Mouse (Mus musculus): ENCODE data around the gene Brinp2. TPM values are rescaled to one million over a fixed set of nuclear protein-coding genes. Genes with fewer than 3 reads are reported as not detected.

Gene Brinp2
- total RNA-seq (2017) = not detected in 2 replicates

DNA sequence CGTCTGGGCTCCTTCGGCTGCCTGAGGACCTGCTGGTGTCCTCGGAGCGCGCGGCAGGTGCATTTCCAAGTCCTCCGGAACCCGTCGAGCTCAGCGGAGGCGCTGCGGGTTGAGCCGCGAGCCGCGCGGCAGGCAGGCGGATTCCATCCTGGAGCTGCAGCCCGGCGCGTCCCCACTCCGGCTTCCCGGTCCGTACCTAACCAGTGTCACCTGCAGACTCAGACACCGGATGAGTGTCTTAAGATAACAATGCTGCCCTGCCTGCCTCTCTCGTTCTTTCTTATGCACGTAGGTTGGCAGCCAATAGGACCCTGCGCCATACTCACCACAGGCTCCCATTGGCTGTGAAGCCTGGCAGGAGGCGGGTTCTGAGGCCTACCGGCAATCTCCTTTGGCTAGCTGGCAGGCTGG, at the start of gene Brinp2:
Gene Brinp2 (minus strand): TSS at position 276 of the 411 bp plus-strand sequence.
- ATAC-seq (replicated peaks; ENCODE audit: low read depth, poor library complexity, severe bottlenecking) = peak; percentile 89

DNA sequence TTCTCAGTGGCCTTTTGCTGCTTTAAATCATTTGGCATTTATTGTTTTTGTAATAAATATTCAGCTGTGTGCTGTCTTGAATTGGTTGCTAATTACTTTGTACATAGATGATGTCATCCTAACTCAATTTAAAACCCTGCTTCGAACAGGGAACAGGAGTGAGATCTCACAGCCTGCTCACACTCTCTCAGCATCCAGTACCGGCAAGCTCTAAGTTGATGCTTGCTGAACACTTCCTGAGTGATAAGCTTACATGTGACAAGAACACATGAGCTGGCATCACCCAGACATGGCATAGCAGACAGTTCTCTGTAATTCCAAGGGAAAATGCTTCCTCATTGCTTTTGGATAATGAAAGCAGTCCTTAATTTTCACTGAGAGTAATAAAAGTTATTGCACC, 44.8 kb upstream of the Brinp2 start:
- ATAC-seq (replicated peaks; ENCODE audit: low read depth, poor library complexity, severe bottlenecking) = no peak

DNA sequence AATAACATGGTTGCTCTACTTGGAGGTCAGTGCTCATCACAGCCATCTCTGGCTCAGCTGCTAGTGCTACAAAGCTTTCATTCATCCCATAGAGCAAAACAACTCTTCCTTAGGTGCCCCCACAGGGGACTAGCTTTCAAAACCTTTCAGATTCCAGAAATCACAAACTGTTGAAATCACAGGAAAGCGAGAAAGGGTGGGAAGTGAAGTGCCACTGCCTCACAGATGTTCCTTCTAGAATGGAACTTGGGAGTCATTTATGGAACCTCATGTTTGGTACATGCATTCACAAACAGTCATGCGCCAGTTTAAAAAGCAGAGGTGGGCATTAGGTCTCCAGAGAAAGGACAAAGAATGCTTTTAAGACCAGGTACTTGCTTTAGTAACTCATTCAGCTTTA, 40.9 kb upstream of the Brinp2 start:
- ATAC-seq (replicated peaks; ENCODE audit: low read depth, poor library complexity, severe bottlenecking) = no peak

DNA sequence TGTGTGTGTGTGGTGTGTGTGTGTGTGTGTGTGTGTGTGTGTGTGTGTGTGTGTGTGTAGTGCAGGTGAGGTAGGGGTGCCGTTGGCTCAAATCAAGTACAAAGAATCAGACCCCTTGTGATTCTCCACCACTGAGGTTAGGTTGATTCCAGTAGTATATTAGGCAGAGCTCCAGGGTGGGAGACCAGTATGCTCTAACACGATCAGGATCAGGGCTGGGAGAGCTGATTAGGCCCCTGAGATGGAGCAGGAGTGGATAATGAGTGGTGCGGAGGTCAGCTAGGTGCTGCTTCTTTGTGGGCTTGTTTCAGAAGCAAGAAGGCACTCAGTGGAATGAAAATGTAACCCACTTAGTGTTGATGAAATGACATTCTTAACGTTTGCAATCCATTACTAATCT, 34.6 kb upstream of the Brinp2 start:
- no peak for ATAC-seq (replicated peaks; ENCODE audit: low read depth, poor library complexity, severe bottlenecking)

DNA sequence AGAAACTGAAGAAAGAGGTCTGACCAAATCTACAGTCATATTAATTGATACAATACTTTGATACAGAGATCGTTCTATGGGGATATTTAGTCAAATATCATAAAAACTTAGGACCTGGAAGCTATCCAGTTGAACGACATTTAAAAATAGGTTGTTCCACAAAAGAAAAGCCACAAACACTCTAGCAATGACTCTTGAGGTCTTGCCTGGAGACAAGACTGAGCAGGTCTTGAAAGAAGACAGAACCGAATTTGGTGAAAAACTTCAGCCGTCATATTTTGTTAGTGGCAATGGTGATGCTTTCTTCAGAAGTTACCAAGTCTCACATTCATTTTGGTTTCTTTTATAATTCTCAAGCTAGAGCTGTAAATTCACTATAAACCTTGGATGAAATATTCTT, 32.9 kb upstream of the Brinp2 start:
- ATAC-seq (replicated peaks; ENCODE audit: low read depth, poor library complexity, severe bottlenecking) = no peak

DNA sequence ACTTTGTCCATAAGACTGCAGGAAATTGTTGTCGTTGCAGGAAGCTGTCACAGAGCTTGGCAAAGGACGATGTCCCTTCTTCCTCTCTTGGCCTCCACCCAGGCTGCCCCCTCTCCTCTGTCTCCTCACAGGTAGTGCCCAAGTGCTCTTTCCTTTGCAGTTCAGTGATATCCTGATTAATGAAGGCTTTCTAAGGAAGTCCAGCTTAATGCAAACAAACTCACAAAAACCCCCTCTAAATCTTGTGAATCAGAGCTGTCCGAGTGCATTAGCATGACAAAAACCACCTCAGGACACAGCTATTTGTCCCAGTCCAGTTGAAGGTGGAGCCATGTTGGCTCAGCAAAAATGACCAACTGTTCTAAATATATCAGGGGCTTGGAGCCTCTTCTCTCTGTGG, 30.7 kb upstream of the Brinp2 start:
- ATAC-seq (replicated peaks; ENCODE audit: low read depth, poor library complexity, severe bottlenecking) = no peak

DNA sequence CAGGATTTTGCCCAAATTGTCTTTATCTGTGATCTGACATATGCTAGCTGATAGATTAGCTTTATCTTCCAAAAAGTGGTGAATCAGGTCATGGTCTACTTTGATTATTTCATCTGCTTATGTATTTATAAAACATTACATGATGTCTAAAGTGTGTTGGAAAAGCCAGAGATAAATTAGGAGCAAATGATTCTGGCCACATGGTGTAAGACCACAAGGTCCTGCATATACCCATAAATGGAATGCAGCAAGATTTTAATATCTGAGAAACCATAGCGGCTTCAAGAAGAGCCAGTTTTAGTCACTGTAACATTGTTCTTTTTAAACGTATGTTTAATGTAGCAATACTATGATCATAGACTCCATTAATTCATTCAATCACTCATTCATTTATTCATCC, 29.2 kb upstream of the Brinp2 start:
- no peak for ATAC-seq (replicated peaks; ENCODE audit: low read depth, poor library complexity, severe bottlenecking)

DNA sequence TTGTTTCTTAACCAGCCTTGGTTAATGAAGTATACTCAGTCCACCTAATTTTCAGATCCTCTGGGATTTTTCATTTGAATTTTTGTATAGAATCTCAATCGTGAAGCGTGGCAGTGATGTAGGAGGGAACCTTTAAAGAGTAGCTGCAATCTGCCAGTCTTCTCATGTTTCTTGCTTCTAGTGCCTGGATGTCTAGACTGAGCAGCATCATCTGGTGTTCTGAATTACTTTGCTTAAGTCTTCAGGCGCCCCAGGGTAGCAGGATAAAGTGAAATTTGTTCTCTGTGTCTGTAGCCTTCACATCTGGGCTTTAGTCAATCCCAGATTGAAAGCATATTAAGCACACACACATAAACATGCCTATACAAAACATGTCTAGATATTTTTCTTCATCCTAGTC, 27.1 kb upstream of the Brinp2 start:
- no peak for ATAC-seq (replicated peaks; ENCODE audit: low read depth, poor library complexity, severe bottlenecking)

DNA sequence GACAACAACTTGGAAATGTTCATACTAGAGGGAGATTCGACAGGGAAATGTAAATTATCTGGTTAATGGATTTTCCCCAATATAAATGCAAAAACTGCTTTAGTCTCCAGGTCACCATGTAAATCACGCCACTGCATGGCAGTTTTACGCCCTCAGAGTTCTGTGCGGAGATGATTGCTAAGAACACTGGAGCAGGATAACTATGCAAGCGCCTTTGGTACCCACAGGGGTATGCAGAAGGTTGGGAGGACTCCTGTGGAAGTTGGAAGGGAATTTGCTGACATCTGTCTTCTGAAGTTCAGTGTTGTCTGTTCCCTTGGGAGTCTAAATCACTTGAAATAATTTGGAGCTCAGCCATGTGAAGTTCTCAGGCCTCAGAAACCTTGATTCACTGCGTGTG, 26.2 kb upstream of the Brinp2 start:
- no peak for ATAC-seq (replicated peaks; ENCODE audit: low read depth, poor library complexity, severe bottlenecking)

DNA sequence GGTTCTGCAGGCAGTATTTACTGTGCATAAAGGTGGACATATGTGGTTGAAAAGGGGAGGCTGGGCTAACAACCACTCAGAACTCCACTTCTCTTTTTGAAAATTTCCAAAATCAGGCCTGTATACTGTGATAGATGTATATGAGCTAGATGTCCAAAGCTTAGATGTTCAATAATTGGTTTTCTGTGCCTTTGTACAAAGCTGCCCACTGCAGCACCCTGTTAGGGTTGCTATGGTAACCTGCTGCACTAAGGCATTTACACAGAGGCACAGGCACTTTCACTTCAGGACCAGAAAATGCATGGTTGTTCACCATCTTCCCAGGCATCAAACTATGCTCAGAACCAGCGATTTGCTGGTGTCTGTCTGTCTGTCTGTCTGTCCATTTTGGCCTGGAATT, 8.3 kb upstream of the Brinp2 start:
- ATAC-seq (replicated peaks; ENCODE audit: low read depth, poor library complexity, severe bottlenecking) = no peak

DNA sequence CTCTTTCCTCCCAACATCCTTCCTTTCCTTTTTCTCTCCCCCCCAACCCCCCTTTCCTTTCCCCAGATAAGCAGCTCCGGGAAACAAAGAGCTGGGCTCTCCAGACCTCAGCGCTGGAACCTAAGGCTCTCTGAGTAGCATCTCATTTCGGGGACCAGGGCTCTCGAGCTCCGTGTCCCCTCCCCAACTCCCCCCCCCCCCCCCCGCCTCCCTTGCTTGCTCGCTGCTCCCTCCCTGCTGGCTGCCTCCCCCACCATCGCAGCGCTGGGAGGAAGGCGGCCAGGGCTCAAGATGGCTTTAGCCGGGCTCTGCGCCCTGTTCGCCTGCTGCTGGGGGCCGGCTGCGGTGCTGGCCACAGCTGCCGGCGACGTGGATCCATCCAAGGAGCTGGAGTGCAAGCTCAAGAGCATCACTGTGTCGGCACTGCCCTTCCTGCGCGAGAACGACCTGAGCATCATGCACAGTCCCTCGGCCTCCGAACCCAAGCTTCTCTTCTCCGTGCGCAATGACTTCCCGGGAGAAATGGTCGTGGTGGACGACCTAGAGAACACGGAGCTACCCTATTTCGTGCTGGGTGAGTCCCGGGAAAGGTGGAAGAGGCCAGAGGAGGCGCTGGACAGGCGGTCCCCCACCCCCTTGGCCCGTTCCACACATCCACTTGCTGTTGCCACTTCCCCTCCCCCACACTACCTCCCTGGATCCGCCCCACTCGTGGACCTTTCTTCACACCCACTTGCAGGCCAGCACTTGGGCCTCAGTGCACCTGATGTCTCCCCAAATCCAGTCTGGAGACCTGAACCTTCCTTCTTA, 6.4 kb upstream of the Brinp2 start:
- ATAC-seq (replicated peaks; ENCODE audit: low read depth, poor library complexity, severe bottlenecking) = no peak

DNA sequence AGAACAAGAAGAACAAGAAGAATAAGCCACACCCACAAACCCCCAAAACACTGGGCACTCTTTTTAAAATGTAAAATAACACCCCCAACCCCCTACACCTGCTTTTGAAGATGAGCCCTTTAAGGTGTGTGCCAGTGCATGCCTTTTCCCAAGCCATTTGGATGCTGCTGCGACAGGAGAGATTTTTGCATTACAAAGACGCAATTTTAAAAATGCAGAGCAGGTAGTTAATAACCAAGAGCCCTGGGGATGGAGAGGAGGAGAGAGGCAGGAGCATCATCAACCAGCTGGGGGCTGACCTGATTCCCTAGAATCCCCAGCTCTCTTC, 5.8 kb upstream of the Brinp2 start, which contains the start of gene Astn1:
Gene Astn1 (plus strand): TSS at position 310 of the 328 bp plus-strand sequence.
- no peak for ATAC-seq (replicated peaks; ENCODE audit: low read depth, poor library complexity, severe bottlenecking)

DNA sequence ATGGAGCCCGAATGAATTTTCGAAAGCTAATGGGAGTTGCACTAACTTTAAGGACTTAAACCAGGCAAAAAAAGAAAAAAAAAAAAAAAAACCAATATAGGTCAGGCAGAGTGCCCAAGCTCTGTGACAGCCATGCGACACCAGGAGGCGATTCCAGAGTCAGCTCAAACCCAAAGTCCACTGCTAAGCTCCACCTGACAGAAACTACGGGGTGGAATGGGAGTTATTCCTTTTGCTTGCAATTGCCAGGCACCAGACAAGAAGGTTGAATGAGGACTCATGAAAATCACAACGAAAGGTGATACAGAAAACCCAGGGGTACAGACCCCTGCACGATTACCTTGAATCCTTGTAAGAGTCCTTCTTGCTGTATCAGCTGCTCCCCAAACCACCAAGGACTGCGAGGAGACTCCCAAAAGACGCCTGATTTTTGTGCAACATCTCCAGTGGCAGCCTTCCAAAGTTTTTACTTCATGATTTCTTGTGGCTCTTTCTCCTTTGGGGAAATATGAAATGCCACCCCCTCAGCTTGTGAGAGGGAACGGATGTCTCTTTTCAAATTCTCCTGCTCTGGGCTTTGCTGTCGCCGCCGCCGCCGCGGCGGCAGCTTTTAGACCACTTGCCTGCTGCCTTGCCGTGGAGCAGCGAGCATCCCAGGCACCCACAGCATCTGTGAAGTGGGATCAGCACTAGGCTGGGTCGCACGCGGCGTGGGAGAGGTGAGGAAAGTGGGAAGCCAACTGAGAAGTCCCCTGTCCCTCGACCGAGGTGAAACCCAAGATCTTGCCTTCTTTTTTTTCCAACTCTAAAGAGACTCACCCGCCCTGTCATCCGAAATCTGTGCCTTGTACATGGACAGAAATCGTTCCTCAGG, 712 bp downstream of the Brinp2 start:
- no peak for ATAC-seq (replicated peaks; ENCODE audit: low read depth, poor library complexity, severe bottlenecking)

DNA sequence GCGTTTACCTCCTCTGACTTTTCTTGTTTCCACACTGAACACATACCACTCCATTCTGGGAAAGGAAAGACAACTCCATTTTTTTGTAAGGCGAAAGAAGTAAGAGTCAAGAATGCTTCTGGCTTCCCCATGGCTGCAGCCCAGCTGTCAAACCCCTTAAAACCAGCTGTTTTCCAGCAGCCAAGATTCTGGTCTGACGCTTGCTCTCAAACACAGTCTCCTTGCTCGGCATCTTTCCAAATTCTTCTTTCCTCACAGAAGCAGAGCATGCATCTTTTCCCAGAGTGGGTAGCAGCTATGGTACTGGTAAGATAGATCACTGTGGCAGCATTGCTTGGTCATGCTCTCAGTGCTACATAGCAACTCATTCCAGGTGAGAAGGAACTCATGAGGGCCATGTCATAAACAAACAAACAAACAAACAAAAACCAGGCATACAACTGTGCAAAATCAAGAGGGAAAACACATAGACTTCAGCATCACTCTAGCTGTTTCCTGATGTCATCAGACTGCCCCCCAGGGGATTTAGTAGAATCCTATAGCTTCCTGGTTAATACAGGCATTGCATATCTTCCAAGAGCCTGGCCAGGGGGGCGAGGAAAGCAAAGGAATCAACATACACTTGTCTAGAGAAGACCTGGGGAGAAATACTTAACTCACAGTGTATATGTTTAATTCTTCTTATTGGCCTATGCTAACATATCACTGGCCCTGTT, 2.3 kb downstream of the Brinp2 start:
- no peak for ATAC-seq (replicated peaks; ENCODE audit: low read depth, poor library complexity, severe bottlenecking)

DNA sequence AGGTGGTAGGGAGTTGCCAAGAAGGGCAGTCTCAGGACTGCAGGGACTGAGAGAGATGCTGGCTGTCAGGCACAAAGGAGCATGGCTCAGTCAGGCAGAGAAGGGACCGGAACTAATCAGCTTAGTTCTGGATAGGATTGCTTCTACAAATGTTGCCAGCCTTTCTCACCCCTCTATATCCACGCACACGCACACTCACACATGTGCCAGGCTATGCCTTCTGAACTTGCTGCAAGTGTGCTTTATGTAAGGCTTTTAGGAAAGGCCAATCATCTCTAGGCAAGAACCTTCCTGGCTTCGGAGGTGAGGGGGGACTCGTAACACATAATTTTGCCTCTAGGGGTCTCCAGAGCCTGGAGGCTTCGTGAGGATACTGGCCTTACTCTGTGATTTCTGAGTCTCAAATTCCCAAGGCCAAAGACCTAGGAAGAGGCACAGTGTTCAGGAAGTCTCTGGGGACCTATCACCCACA, 12.8 kb downstream of the Brinp2 start:
- no peak for ATAC-seq (replicated peaks; ENCODE audit: low read depth, poor library complexity, severe bottlenecking)

DNA sequence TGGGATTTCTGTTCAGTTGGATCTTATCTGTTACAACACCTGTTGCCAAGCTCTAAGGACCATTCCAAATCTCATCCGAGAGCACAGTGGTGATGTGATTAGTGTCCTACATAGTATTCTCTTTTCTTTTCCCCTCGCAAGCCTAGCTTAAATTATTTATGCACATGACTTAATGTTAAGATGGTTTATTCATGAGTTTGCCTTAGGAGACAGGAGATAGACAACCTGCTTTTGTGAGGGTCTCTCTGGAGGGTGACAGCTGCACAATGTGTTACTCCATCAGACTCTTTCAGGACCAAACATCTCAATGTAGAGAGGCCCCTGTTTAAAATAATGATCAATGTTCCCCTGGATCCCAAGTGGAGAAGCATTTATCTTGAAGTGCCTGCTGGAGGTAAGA, 27.3 kb downstream of the Brinp2 start:
- ATAC-seq (replicated peaks; ENCODE audit: low read depth, poor library complexity, severe bottlenecking) = no peak

DNA sequence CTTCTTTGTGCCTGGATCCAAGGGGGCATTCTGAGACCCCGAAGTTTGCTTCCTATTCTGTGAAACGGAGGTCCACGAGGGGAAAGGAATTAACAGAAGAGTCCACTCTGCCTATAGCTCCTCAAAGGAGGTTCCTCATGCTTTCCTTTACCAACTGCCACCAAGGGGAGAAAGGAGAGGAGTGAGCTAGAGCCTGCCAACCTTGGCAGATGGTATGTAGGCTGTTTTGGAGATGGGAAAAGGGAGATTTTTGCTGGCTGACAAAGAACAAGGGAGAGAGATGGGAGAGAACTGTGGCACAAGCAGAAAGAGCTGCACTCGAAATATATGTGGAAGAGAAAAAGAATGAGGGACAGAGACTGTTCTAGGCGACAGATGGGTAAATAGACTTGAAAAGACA, 28.0 kb downstream of the Brinp2 start:
- no peak for ATAC-seq (replicated peaks; ENCODE audit: low read depth, poor library complexity, severe bottlenecking)

DNA sequence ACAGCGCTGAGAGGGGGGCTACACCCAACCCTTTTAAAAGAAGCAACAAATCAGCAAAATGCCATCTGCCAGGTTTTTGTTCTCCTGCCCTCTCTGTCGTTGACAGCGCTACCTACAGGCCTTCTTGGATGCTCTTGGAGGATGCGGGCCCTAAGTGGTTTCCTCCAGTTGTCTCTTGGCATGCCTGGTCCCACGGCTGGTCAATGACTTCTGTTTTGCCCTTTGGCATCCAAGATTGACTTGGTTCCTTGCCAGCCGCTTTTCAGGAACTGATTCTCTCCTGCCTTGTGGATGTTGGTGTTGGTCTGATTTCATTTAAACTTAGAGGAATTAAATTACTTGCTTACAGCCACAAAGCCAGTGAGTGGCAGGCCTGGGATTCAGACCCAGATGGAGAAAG, 32.8 kb downstream of the Brinp2 start:
- no peak for ATAC-seq (replicated peaks; ENCODE audit: low read depth, poor library complexity, severe bottlenecking)

DNA sequence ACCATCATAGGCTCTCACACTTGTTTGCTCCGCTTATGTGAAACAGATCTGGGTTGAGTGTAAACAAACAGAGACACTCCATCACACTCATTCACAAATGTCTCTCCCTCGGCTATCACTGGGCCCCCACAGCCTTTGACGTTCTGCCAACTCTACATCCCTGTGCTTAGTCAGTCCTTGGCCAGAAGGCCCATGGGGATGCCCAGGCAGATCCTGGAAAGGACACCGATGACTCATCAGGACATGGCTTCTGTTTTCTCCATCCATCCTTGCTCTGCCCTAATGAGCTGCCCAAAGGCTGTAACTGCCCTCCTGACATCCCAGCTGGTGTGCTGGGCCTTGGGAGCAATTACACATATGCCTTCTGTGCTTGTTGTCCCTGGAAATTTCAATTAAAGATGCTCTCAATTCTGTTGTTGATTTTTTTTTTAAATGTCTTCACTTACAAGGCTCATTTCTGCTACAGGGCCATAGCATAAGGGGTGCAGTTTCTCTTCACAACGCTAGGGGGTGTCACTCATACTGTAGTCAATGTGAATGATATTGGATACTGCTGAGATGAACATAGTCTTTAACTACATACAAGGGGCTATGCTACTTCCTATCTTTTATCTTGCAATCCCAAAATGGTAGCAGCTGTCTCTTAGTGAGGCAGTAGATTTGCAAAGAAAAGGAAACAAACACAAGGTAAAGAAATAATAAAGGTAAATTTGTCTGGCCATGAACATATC, 45.5 kb downstream of the Brinp2 start:
- ATAC-seq (replicated peaks; ENCODE audit: low read depth, poor library complexity, severe bottlenecking) = no peak

DNA sequence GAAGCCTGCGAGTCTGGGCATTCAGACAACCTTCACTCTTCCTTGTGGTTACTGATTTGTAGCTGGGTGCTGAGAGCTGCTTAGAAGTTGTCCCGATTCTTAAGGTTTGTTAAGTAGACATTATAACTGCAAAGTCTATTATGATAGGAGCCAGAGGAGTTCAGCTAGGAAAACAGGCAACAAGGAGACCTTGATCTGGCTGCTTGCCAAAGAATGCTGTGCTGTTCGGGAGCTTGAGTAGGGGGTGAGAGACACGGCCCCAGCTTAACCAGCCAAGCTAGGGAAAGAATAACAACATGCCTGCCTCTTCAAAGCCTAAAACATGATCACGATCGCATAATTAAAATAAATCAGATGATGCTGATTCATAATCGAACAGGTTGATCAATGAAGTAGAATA, 59.1 kb downstream of the Brinp2 start:
- ATAC-seq (replicated peaks; ENCODE audit: low read depth, poor library complexity, severe bottlenecking) = no peak
